Mouse (Mus musculus) Patski (cell line): Measurements from ENCODE around the gene Ankrd22. TPM values are rescaled to one million over a fixed set of nuclear protein-coding genes. Genes with fewer than 3 reads are reported as not detected.
A peak's percentile ranks its signal among the peaks of the same experiment; 100 is the strongest.

ENCODE experiments used
- ATAC-seq: fragments of 100-300 bp; one replicate; pipeline ENCODE4 v1.8.0; 2021
- CTCF ChIA-PET: fragments of 350-600 bp; sonication (Branson Sonifier 250); formaldehyde crosslinking; loops from one replicate; lab custom pipeline; 2022; ENCODE audit warnings: inconsistent platforms; lab: Charles Lee
- POLR2A ChIA-PET: fragments of 350-600 bp; sonication (Branson Sonifier 250); formaldehyde crosslinking; loops from one replicate; lab custom pipeline; 2022; ENCODE audit warnings: antibody characterized with exemption, inconsistent platforms; lab: Charles Lee
- DNase-seq: peaks from one replicate; pipeline ENCODE4 v3.0.0-alpha.2; 2011; ENCODE audit warnings: low read depth, low spot score
- H3K27me3 ChIP-seq: fragments of 371-371 bp; one replicate; pipeline ENCODE4 v1.5.1; 2021
- CTCF ChIP-seq: fragments of 100-300 bp; IDR thresholded peaks from one replicate; pipeline ENCODE4 v1.5.1; 2021
- in situ Hi-C: fragments of 300-500 bp; cut with MboI; formaldehyde crosslinking; loops from 3 replicates; pipeline ENCODE4 v1.11.1; 2018; ENCODE audit warnings: low pct_unique_long_range_greater_than_20kb, mixed read lengths
- polyA plus RNA-seq: library from polyadenylated mRNA; unstranded; gene quantifications from one replicate; pipeline ENCODE4 v1.2.3, GENCODE M21; 2021

Ankrd22 gene
- polyA plus RNA-seq, 1 experiment from 2014 or later: 0.05 TPM

- no peak for DNase-seq
- TF ChIP-seq CTCF: no peak
- in situ Hi-C loops: no loop called here
- ChIA-PET POLR2A (no interaction called here), CTCF (interaction anchor here (0.8 to 1.1 kb wide), 2 partner anchors 22 to 42 kb away, joined by 3 to 4 read pairs; no protein-coding TSS in a partner anchor)
- H3K27me3 ChIP-seq: peaks cover 2% of the 10 kb centered on the region
- no peak for ATAC-seq
Measured at GRCm38 (mm10) chr19:34153263-34154144, 12.3 kb downstream of the Ankrd22 start.

GRCm38 (mm10) chr19:34151909-34152308 lies 13.9 kb downstream of the Ankrd22 start:
- in situ Hi-C loops: no loop called here
- ChIA-PET POLR2A (interaction anchor here (1.0 kb wide), 1 partner anchor 82 kb away, joined by 3 read pairs; no protein-coding TSS in a partner anchor), CTCF (interaction anchor here (0.9 to 2.0 kb wide), 17 partner anchors 11 to 181 kb away, joined by 3 to 9 read pairs (median 5); partner anchors contain the start of gene Ankrd22)
- DNase-seq (no peak), ATAC-seq (no peak)
- TF ChIP-seq CTCF: peak; percentile 89
- peaks cover 16% of the 10 kb centered on the region for H3K27me3 ChIP-seq

GRCm38 (mm10) chr19:34148421-34148820 lies 17.4 kb downstream of the Ankrd22 start:
- no peak for TF ChIP-seq CTCF
- no peak for ATAC-seq
- CTCF ChIA-PET: interaction anchor here (1.4 kb wide), 1 partner anchor 10 kb away, joined by 4 read pairs; no protein-coding TSS in a partner anchor
- DNase-seq: no peak
- in situ Hi-C loops: loop anchor here (25.0 kb wide), 1 partner anchor 761 kb away; the partner anchor contains the start of gene Rnls
- H3K27me3 ChIP-seq: peaks cover 19% of the 10 kb centered on the region
- POLR2A ChIA-PET: no interaction called here

- ATAC-seq (no peak), DNase-seq (no peak)
- no peak for TF ChIP-seq CTCF
- POLR2A ChIA-PET: interaction anchor here (0.7 kb wide), 2 partner anchors 11 to 27 kb away, joined by 3 read pairs; no protein-coding TSS in a partner anchor
- no peaks in the 10 kb centered on the region for H3K27me3 ChIP-seq
- in situ Hi-C loops: loop anchor here (25.0 kb wide), 1 partner anchor 752 kb away; the partner anchor contains the start of gene Rnls
- CTCF ChIA-PET: interaction anchor here (1.0 to 1.8 kb wide), 3 partner anchors 12 to 60 kb away, joined by 3 to 5 read pairs (median 3); no protein-coding TSS in a partner anchor
Measured at GRCm38 (mm10) chr19:34139431-34140046, 26.3 kb downstream of the Ankrd22 start.

- POLR2A ChIA-PET: no interaction called here
- in situ Hi-C loops: loop anchor here (25.0 kb wide), 1 partner anchor 752 kb away; the partner anchor contains the start of gene Rnls
- peak; percentile 65 for TF ChIP-seq CTCF
Measured at GRCm38 (mm10) chr19:34138720-34139430, 27.0 kb downstream of the Ankrd22 start.

GRCm38 (mm10) chr19:34120107-34120731 lies 45.6 kb downstream of the Ankrd22 start:
- H3K27me3 ChIP-seq: no peaks in the 10 kb centered on the region
- CTCF ChIA-PET: no interaction called here
- no peak for TF ChIP-seq CTCF
- peak; percentile 97 for ATAC-seq
- POLR2A ChIA-PET: no interaction called here
- in situ Hi-C loops: no loop called here
- peak; percentile 47 for DNase-seq

More at GRCm38 (mm10) chr19:34138720-34139430, 27.0 kb downstream of the Ankrd22 start:
- peak; percentile 69 for ATAC-seq
- CTCF ChIA-PET: interaction anchor here (1.0 to 1.8 kb wide), 4 partner anchors 10 to 59 kb away, joined by 3 to 5 read pairs (median 4); no protein-coding TSS in a partner anchor
- no peak for DNase-seq
- no peaks in the 10 kb centered on the region for H3K27me3 ChIP-seq

- in situ Hi-C loops: no loop called here
- TF ChIP-seq CTCF: no peak
- ATAC-seq (peak; percentile 37), DNase-seq (no peak)
- CTCF ChIA-PET: no interaction called here
- no peaks in the 10 kb centered on the region for H3K27me3 ChIP-seq
- POLR2A ChIA-PET: no interaction called here
Measured at GRCm38 (mm10) chr19:34119653-34120052, 46.2 kb downstream of the Ankrd22 start.

GRCm38 (mm10) chr19:34119102-34119501 lies 46.8 kb downstream of the Ankrd22 start:
- DNase-seq (no peak), ATAC-seq (no peak)
- H3K27me3 ChIP-seq: no peaks in the 10 kb centered on the region
- no peak for TF ChIP-seq CTCF
- ChIA-PET POLR2A (no interaction called here), CTCF (interaction anchor here (1.5 kb wide), 1 partner anchor 51 kb away, joined by 4 read pairs; no protein-coding TSS in a partner anchor)
- in situ Hi-C loops: no loop called here

- ATAC-seq (no peak), DNase-seq (no peak)
- in situ Hi-C loops: no loop called here
- ChIA-PET CTCF (interaction anchor here (1.1 kb wide), 1 partner anchor 9 kb away, joined by 4 read pairs; no protein-coding TSS in a partner anchor), POLR2A (no interaction called here)
- TF ChIP-seq CTCF: no peak
- peaks cover 12% of the 10 kb centered on the region for H3K27me3 ChIP-seq
Measured at GRCm38 (mm10) chr19:34104841-34105240, 61.0 kb downstream of the Ankrd22 start.
